Mouse (Mus musculus) E14TG2a.4 (cell line): ENCODE measurements around the gene Trmu.

Source experiments
- H3K27me3 ChIP-seq: 2 replicates; pipeline ENCODE4 v1.6.1; 2014; ENCODE audit warnings: low read length, control low read depth; ENCODE audit not compliant: insufficient read depth
- H3K36me3 ChIP-seq: 2 replicates; pipeline ENCODE4 v1.6.1; 2014; ENCODE audit warnings: low read length, control low read depth; ENCODE audit not compliant: insufficient read depth
- H3K4me1 ChIP-seq: replicated peaks from 2 replicates; pipeline ENCODE4 v1.6.1; 2014; ENCODE audit warnings: low read depth, low read length, control low read depth
- H3K4me3 ChIP-seq: replicated peaks from 2 replicates; pipeline ENCODE4 v1.5.1; 2014; ENCODE audit warnings: mild to moderate bottlenecking, low read length
- H3K9me3 ChIP-seq: 2 replicates; pipeline ENCODE4 v1.6.1; 2014; ENCODE audit warnings: low read length, control low read depth
- CTCF ChIP-seq: conservative IDR thresholded peaks from 2 replicates; pipeline ENCODE4 v1.5.1; 2014; ENCODE audit warnings: low read length
- NANOG ChIP-seq: IDR thresholded peaks from 2 replicates; pipeline ENCODE4 v1.6.1; 2014; ENCODE audit warnings: borderline replicate concordance, low read length, mixed read lengths
- POU5F1 ChIP-seq: IDR thresholded peaks from 2 replicates; pipeline ENCODE4 v1.6.1; 2014; ENCODE audit warnings: low read length, borderline replicate concordance

The Trmu gene

DNA sequence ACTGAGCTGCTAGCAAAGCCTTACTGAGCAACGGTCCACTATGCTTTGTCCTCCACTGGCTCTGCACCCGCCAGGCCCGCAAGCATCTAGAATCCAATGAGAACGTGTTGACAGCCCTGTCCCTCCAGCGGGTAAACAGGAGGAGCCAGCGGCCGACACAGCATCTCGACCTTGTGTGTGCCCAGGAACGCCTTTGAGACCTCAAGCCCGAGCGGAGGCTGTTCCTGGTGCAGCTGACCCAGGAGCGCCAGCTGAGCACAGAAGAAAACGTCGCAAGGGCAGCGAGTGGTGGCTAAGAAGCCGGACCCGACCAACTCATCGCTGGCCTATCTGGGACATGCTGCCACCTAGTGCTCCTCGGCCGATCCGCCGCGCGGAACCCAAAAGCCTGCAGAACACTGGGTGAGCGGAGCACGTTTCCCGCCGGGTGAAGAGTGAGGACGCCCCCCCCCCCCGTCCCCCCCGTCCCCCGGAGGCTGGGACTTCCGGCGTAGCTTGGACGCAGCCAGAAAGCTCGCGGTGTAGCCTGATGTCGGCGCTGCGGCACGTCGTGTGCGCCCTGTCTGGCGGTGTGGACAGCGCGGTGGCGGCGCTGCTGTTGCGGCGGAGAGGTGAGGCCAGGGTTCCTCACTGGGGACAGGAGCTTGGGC lies at the start of gene Trmu:
Gene Trmu (plus strand): TSS at position 465 of the 650 bp plus-strand sequence.
- Histone ChIP-seq H3K9me3 (no peaks in the 10 kb centered on the region), H3K4me3 (peak within 1 kb of the TSS; percentile 90), H3K27me3 (no peaks in the 10 kb centered on the region), H3K36me3 (peaks cover 60% of the 10 kb centered on the region), H3K4me1 (peaks cover 54% of the 10 kb centered on the region)
- TF ChIP-seq CTCF: no peak; the same call in 1 of the 2 replicates
- TF ChIP-seq NANOG: no peak
- no peak for TF ChIP-seq POU5F1

DNA sequence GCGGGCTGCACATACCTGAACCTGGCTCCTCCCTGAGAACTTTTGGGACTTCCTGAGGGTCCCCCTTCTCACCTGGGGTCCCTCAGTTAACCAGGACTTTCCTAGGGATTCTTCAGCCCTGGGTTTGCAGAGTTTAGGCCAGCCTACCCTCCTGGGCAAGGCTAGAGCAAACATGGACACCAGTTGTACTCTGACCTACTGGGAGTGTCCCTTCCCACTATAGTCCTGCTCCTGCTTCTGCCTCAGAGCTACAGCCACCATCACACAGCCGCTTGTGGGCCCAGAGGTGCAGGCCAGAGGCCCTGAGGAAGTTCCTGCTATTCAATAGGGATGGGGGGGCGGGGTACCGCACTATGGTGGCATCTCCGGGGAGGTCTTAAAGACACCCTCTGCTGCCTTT lies 49.6 kb upstream of the Trmu start:
- TF ChIP-seq NANOG (no peak), CTCF (no peak), POU5F1 (no peak)
- Histone ChIP-seq H3K4me1 (peaks cover 23% of the 10 kb centered on the region), H3K9me3 (no peaks in the 10 kb centered on the region), H3K27me3 (peaks cover 10% of the 10 kb centered on the region), H3K4me3 (no peak overlapping the region), H3K36me3 (no peaks in the 10 kb centered on the region)

DNA sequence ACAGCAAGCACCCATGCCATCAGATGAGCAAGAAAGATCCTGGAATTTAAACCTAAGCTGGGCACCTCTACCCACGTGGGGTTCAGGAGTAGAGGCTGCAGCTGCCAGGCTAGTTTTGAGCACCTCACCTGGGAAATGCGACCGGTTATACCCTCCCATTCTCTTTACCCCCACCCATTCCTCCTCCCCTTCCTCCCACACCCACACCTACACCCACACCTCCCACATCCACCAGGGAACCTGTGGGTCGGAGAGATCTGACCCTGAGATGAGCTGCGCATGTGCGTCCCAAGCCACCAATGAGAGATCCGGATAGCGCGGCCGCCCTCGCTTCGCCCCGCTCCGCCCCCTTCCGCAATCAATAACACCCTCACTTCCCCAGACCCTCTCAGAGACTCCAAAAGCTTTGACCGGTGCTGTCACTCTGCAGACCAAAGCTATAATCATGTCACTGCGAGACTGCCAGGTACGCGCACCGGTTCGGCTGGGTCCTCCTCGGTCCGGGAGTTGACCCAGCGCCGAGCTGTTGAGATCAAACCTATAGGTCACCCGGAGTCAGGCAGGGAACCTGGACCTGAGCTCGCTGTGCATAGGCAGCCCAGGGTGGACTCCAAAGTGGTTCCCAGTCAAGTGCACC lies 47.0 kb upstream of the Trmu start, which contains the start of gene Ttc38:
Gene Ttc38 (plus strand): TSS at position 353 of the 637 bp plus-strand sequence.
- Histone ChIP-seq H3K9me3 (no peaks in the 10 kb centered on the region), H3K4me1 (peaks cover 27% of the 10 kb centered on the region), H3K27me3 (peaks cover 14% of the 10 kb centered on the region), H3K36me3 (no peaks in the 10 kb centered on the region), H3K4me3 (peak within 1 kb of the TSS; percentile 77)
- no peak for TF ChIP-seq CTCF
- TF ChIP-seq NANOG: no peak
- no peak for TF ChIP-seq POU5F1

DNA sequence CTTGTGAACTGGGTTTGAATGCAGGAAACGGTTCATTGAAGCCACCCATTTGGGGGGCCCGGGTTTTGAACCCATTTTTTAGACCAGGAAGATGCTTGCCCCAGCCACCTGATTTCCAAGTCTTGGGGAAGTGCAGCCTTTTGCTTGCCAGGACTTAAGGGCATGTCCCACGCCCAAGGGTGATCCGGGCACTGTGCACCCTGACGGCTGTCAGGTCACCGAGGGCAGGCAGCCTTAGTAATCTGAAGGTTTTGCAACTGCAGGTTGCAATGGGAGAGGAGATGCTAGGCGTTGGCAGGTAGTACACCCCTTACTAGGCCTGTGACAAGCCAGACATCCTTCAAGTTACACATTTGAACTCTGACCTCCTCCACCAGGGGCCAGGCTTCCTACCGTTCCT lies 46.5 kb upstream of the Trmu start:
- H3K36me3 ChIP-seq: no peaks in the 10 kb centered on the region
- H3K9me3 ChIP-seq: no peaks in the 10 kb centered on the region
- H3K4me3 ChIP-seq: peak overlapping the region; percentile 77
- no peak for TF ChIP-seq CTCF
- TF ChIP-seq NANOG: no peak
- no peak for TF ChIP-seq POU5F1
- H3K4me1 ChIP-seq: peaks cover 33% of the 10 kb centered on the region
- peaks cover 13% of the 10 kb centered on the region for H3K27me3 ChIP-seq

DNA sequence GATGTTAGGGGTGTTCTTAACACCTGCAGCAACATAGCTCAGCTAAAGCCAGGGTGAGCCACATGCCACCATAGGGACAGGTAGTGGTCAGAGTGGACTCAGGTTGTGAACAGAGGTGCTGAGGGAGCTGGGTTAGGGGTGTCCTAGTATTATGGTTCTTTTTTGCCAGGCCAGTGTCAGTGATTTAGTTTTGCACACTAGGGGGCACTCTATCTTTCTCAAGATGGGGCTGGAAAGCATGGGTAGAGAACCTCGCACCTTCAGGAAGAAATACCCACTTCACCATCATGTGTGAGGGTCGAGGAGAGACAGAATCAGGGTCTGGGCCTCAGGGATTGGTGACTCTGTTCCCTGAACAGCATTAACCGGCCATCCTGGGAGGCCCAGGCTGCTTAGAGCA lies 43.8 kb upstream of the Trmu start:
- H3K36me3 ChIP-seq: no peaks in the 10 kb centered on the region

DNA sequence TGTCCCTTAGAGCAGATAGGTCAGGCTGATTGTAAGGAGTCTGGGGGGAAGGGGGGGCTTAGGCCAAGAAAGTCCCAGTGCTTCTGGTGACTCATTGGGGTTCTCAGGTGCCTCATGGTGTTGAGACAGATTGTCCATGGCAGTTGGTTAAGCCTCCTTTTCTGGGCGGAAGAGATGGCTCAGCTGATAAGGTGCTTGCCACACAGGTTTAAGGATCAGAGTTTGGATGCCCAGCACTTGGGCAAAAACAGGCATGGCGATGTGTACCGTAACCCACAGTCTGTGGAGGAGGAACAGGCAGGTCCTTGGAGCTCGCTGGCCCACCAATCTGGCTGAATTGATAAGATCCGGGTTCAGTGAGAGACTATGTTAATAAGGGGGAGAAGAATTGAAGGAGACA lies 42.2 kb upstream of the Trmu start:
- TF ChIP-seq NANOG: no peak
- no peak for TF ChIP-seq CTCF
- TF ChIP-seq POU5F1: no peak

More for the DNA sequence above, 43.8 kb upstream of the Trmu start:
- H3K4me3 ChIP-seq: no peak overlapping the region
- TF ChIP-seq CTCF (peak; percentile 48), POU5F1 (no peak)
- peaks cover 45% of the 10 kb centered on the region for H3K4me1 ChIP-seq
- peaks cover 6% of the 10 kb centered on the region for H3K27me3 ChIP-seq
- no peaks in the 10 kb centered on the region for H3K9me3 ChIP-seq

DNA sequence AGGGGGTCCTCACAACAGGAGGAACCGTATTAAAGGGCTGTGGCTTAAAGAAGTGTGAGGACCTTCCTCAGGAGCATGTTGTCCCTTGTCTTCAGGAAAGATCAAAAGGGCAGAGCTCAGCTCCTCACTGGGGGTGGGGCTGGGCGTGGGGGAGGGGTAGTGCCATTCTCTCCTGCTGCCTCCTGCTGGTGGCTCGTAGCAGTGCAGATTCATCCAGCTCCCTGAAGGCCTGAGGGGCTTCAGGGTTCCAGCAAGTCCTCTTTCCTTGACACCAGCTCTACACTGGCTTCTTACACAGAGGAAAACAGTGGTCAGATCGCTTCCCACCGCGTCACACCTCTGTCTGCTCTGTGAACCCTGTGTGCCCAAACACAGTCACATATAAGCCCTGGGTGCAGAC lies 38.1 kb upstream of the Trmu start:
- Histone ChIP-seq H3K9me3 (no peaks in the 10 kb centered on the region), H3K27me3 (peaks cover under 1% of the 10 kb centered on the region), H3K36me3 (no peaks in the 10 kb centered on the region), H3K4me3 (0 out of 2 replicates have a peak overlapping the region, but pooled peaks have one; percentile 39), H3K4me1 (peaks cover 52% of the 10 kb centered on the region)
- TF ChIP-seq NANOG (no peak), POU5F1 (no peak), CTCF (peak; percentile 52)

More for the DNA sequence above, 42.2 kb upstream of the Trmu start:
- Histone ChIP-seq H3K36me3 (no peaks in the 10 kb centered on the region), H3K4me3 (no peak overlapping the region), H3K27me3 (peaks cover 6% of the 10 kb centered on the region), H3K4me1 (peaks cover 54% of the 10 kb centered on the region), H3K9me3 (no peaks in the 10 kb centered on the region)

DNA sequence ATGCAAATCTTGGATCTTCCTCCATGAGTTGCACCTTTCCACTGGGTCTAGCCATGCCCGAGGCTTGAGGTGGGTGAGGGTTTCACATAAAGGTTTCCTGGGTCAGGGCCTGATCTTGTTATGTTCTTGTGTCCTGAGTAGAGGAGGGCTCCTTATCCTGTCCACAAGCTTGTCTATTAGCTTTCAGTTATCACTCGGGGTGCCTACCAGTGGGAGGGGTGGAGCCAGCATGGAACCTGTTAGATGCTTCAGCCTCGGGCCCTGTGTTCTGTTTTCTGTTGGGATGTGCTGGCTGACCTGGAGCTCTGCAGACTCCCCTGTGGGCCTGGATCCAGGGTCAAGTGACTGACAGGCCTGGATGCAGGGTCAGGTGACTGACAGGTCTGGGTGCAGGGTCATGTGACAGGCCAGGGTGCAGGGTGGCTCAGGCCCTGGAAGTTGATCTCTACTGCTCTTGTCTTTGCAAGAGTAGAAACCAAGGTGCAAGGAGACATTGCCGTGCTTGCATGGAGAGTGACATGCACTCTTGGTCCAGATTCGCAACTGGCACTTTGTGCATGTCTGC lies 37.2 kb upstream of the Trmu start:
- Histone ChIP-seq H3K27me3 (no peaks in the 10 kb centered on the region), H3K36me3 (no peaks in the 10 kb centered on the region)
- TF ChIP-seq CTCF: no peak
- TF ChIP-seq NANOG: no peak
- no peak for TF ChIP-seq POU5F1

DNA sequence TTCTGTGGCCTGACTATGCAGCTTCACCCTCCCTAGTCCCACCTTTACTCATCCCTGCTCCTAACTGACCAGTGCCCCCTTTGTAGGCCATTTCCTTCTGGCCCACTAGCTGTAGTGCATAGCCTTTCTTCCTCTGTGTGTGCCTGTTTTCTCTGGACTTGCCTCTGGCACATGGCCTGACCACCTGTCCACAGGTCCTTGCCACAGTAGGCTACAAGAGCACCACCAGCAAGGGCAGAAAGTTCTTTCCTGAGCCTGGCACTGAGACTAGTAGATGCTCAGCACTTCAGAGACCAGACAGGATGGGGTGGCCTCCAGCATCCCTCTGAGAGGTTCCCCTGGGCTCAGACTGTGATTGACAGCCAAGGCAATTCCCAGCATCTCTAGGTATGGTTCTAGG lies 34.0 kb upstream of the Trmu start:
- Histone ChIP-seq H3K9me3 (no peaks in the 10 kb centered on the region), H3K4me1 (peaks cover 24% of the 10 kb centered on the region), H3K4me3 (no peak overlapping the region), H3K36me3 (no peaks in the 10 kb centered on the region), H3K27me3 (no peaks in the 10 kb centered on the region)
- TF ChIP-seq CTCF (no peak), POU5F1 (no peak), NANOG (no peak)

More for the DNA sequence above, 37.2 kb upstream of the Trmu start:
- no peaks in the 10 kb centered on the region for H3K9me3 ChIP-seq
- peaks cover 49% of the 10 kb centered on the region for H3K4me1 ChIP-seq
- H3K4me3 ChIP-seq: no peak overlapping the region
